Mouse (Mus musculus) gastrocnemius, postnatal 36 days (tissue): ENCODE measurements around the gene Fndc7. TPM values are rescaled to one million over a fixed set of nuclear protein-coding genes. Genes with fewer than 3 reads are reported as not detected.

Source experiments
- DNase-seq, 2 experiments: peaks; one replicate each; pipeline ENCODE4 v3.0.0; 2022
- intact Hi-C: fragments of 180-260 bp; cut with DNase I; formaldehyde crosslinking; loops from one replicate; pipeline ENCODE4 v1.15.1; 2025
- total RNA-seq, 2 experiments: library from RNA; stranded (reverse); gene quantifications; 2 replicates each; pipeline ENCODE4 v1.2.3; 2021

Fndc7 gene
- total RNA-seq, 2 experiments from 2014 or later: 0.05 TPM; not detected in 1

DNA sequence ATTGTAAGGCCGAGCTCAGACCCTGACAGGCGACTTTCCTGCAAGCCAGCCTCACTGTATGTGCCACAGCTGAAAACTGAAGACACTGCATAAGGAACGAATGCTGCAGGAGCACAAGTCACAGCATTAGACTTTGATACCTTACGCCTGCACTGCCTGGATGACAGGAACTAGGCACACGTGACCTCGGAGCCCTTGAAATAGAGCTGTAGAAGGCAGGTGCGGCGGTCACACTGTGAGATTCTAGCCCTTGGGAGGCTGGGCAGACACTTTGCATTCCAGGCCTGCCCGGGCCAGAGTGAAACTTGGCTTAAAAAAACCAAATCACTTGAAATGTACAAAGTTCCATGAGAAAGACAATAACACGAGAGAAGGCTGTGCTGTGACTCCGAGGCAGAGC is 59.3 kb downstream of the Fndc7 start:
- intact Hi-C loops: no loop called here
- DNase-seq: peak; percentile 23 to 29

GRCm38 (mm10) chr3:108815631-108816030 is 74.2 kb downstream of the Fndc7 start:
- intact Hi-C loops: loop anchor here (5.0 kb wide), 1 partner anchor 1327 kb away; the partner anchor contains the start of gene Ntng1
- DNase-seq: no peak

DNA sequence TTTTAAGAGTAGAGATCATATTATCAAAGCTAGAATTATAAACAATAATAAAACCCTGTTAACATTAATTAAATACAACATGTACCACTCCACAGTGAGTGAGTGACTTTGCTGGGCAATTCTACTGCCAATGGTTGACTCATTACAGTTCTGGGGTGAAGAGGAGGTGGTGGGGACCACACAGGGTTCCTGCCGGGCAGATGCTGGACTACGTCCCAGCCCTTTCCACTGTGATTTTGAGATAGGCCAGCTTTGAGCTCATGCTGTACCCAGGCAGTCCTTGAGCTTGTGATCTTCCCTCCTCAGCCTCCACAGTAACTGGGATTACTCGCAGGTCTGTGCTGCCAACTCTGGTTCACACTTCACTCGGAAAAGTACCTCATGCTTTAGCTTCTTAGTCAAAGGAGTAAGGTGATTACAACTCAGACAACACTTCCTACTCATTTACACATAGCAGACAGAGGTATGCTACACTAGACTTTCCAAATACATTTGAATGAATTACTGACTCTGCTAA is 79.0 kb downstream of the Fndc7 start:
- intact Hi-C loops: no loop called here
- no peak for DNase-seq

DNA sequence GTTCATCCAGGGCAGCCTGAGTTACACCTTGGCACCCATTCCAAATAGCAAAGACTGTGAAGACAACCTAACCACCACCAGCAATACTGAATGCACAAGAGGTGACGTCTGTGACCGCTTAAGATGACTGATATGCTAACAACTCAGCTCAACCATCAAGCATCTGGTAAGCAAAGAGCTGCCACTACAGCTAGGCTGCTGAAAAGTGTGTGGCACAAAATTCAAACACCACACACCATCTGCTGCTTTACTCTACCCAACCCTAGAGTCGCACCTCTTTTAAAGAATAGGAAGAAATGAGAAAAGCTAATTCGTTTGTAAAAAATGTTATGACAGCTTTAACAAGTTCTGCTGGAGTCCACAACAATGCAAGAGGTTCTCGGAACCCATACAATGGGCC is 84.2 kb downstream of the Fndc7 start:
- DNase-seq: no peak
- intact Hi-C loops: no loop called here

Other genes with a start within 250 kb of the Fndc7 start
- gene Clcc1, start 236.1 kb downstream of the Fndc7 start, total RNA-seq: 10 to 100 TPM; 31.8 to 38.9 TPM
- 1 to 10 TPM; 1.7 to 1.9 TPM for gene Gpsm2, start 167.7 kb downstream of the Fndc7 start, total RNA-seq
- under 1 TPM; 0.10 to 0.25 TPM for gene Aknad1, start 150.3 kb downstream of the Fndc7 start, total RNA-seq
- 10 to 100 TPM; 25.3 to 26.7 TPM for gene Stxbp3, start 49.5 kb downstream of the Fndc7 start, total RNA-seq
- gene Prpf38b, start 21.7 kb upstream of the Fndc7 start, total RNA-seq: 10 to 100 TPM; 13.1 to 17.2 TPM
- gene Henmt1, start 49.9 kb upstream of the Fndc7 start, total RNA-seq: not detected
- gene Gm9857, start 50.4 kb upstream of the Fndc7 start, total RNA-seq: not detected
- gene Fam102b, start 137.6 kb upstream of the Fndc7 start, total RNA-seq: 1 to 10 TPM; 6.1 to 7.0 TPM
- not detected for gene Slc25a54, start 190.5 kb upstream of the Fndc7 start, total RNA-seq
- gene Slc25a24, start 233.1 kb upstream of the Fndc7 start, total RNA-seq: 1 to 10 TPM; 2.5 to 3.0 TPM